Mouse (Mus musculus) kidney, adult 8-10 months (tissue): ENCODE measurements at regions not wholly inside any gene's neighbourhood (a gene's known extent, or its start where the extent isn't known, plus 50 kb on each side); places are given as distances from the start of the nearest gene placed in this dataset.

Experiments
- DNase-seq, 2 experiments: peaks; one replicate each; pipeline ENCODE4 v3.0.0; 2022

DNA sequence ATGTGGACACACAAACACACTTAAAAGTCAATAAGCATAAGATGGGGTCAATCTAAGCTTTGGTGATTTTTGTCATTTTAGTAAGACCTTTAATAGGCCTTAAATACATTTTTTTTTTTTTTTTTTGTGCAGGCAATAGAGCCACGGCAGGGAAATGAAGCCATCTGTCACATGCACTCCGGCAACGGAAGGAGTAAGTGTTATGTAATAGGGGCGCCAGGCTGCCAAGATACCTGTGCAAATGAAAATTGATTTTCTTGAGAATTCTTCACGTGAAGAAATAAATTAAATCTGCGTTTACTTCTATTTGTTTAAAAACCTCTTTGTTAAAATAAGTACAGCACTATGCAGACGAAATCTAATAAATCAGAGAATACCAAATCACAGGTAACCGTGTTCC, 54.6 kb upstream of the Card11 start:
- DNase-seq: no peak

GRCm38 (mm10) chr5:141055596-141056343, 55.4 kb upstream of the Card11 start:
- no peak for DNase-seq

GRCm38 (mm10) chr5:141058141-141058540, 57.8 kb upstream of the Card11 start:
- DNase-seq: no peak

- DNase-seq: no peak
These were observed 58.5 kb upstream of the Card11 start for GRCm38 (mm10) chr5:141058863-141059262.

DNA sequence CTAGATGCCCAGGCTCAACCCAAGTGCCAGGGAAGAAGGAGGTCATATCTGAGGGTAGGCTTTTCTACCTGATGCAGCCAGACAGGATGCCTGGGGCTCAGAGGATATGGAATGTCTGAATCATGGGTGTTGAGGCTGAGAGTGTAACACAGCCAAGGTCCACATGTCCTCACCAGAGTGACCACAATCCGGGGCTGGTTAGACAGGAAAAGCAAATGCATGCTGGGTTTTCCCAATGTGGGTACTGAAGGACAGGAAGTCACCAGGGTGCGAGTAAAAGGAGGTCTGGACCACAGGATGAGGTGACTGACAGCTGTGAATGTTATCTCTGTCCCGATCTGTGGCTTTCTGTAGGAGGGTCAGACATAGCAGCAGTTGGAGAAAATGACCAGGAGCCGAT, 61.8 kb upstream of the Card11 start:
- DNase-seq: no peak

DNA sequence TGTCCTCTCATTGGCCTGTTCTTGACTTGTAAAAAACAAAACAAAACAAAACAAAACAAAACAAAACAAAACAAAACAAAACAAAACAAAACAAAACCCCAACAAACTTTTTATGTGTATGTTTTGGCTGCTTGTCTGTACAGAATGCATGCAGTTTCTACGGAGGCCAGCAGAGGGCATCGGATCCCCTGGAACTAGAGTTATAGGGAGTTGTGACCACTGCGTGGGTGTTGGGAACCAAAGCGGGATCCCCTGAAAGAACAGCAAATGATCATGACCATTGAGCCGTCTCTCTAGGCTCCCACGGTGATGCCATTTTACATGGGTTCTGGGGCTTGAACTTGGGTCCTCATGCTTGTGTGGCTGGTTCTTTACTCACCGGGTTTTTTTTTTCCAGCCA, 67.2 kb upstream of the Card11 start:
- no peak for DNase-seq

DNA sequence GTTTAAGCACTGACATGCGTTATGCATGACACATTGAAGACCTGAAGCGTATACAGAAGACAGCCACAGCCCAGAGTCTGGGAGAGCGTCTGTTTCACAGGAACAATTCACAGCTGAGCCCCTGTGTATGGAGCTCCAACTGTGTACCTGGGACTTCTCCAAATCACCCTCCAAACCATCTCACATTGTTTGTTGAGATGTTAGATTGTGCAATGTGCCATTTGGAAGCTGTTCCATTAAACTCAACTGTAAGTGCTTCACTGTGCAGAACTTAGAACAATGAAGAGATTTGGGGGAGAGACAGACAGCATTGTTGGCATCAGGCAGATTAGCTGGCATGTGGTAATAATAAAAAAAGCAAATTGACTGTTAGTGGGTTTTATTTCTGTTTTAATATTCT, 74.1 kb upstream of the Card11 start:
- DNase-seq: no peak

GRCm38 (mm10) chr5:141076158-141076557, 75.8 kb upstream of the Card11 start:
- no peak for DNase-seq

GRCm38 (mm10) chr5:141076942-141077341, 76.6 kb upstream of the Card11 start:
- DNase-seq: peak in 1 of 2 experiments; percentile 6

- DNase-seq: no peak
These were observed 80.5 kb upstream of the Card11 start for GRCm38 (mm10) chr5:141080896-141081295.

GRCm38 (mm10) chr5:141084056-141084730, 83.8 kb upstream of the Card11 start:
- DNase-seq: no peak

DNA sequence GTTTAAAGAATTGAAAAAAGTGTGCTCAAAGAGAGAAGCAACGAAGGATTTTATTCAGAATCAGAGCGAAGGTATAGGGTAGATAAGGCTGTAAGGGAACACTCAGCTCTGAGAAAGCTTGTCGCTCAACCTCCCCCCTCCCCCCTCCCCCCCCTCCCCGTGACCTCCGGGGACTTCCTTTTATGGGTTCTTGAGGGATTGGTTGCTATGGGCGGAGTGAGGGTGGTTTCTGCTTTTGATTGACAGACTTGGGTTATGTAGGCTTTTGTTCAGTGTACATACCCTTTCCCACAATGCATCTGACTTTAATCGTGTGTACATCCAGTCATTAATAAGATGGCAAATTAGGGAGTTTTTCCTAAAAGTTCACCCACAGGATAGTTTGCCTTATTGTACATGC, 84.4 kb upstream of the Card11 start:
- DNase-seq: no peak

GRCm38 (mm10) chr5:141091676-141092075, 91.3 kb upstream of the Card11 start:
- no peak for DNase-seq

- DNase-seq: peak; percentile 13 to 60
These were observed 93.3 kb upstream of the Card11 start for GRCm38 (mm10) chr5:141093641-141094040.

DNA sequence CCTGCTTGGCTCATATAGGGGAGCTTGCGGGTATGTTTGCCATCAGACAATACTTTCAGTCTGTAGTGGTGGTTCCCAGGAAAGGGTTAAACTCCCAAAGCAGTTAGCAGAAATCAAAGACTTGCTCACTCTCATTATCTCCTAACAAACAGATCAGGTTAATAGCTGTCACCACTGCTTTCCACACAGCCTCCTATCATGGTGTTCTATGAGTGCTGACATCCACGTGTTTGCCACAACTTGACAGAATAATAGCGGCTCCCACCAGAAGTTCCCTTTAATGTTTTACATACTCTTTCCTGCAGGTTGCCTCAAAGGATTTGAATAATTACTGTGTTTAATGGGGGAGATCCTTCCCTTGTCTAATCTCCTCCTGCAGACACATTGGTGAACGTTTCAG, 97.5 kb upstream of the Card11 start:
- DNase-seq: no peak

DNA sequence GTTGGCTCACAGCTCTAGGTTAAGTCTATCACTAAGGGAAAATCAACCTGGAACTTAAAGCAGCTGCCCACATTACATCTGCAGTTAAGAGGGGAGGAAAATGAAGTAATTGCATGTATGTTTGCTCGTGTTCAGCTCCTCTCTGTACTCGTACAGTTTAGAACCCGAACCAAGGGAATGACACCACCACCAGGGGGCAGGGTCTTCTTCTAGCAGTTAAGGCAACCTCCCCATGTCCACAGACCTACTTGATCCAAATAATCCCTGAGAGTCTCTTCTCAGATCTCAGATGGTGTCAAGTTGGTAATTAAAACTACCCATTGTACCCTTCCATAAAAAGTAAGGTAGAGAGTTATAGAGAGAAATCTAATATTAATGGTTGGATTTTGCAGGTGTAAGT, 111.3 kb upstream of the Card11 start:
- DNase-seq: no peak

- DNase-seq: no peak
These were observed 115.0 kb upstream of the Card11 start for GRCm38 (mm10) chr5:141115273-141115904.

DNA sequence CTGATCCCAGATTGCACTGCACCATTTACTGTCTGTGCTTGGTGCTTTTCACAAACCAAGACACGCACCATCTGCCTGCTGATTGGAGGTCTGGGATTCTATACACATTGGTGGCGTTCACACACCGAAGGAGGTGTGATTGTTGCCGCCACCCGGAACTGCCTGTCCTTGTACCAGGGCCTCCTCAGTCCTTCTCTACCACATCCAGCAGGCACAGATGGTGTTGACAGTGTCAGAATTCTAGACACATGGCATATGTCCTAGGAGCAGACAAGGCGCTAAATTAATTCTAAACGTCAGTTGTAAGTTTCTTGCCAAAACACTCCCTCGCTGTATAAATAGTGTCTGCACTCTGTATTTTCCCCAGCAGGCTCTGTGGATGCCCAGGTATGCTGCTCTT, 115.6 kb upstream of the Card11 start:
- no peak for DNase-seq

DNA sequence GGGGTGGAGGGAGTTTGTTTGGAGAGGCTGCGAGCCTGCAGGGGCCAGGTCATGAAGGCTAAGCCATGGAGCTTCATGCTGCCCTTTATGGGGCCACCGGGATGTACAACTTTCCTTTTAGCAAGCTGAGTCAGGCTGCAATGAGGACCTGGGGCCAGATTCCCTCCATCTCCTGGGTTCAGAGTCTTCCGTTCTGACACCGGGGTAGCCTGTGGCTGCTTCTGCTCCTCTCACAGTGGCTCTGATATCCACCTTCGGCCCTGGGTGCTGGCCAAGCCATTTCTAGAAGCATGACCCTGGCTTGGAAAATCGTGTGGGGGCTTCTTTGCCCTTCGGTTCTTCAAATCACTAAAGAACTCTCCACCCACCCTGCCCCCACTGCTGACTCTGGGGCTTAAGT, 115.4 kb upstream of the Sdk1 start:
- no peak for DNase-seq

DNA sequence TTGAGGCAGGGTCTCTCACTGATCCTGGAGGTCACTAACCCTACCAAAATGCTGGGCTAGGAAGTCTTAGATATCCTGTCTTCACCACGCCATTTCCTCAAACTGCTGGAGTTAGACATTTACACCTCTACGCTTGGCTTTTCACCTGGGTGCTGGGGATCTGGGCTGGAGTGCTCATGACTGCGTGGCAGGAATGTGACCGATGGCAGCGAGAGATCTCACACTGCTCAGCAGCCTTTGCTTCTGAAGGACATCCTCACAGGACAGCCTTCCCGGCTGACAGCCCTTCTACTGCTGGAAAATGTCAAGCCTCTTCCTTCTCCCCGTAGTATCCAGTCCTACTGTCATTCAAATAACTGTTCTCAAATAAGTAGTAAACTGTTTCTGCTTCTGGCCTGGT, 114.8 kb upstream of the Sdk1 start:
- peak in 1 of 2 experiments; percentile 16 for DNase-seq

GRCm38 (mm10) chr5:141131036-141131435, 110.3 kb upstream of the Sdk1 start:
- DNase-seq: no peak

DNA sequence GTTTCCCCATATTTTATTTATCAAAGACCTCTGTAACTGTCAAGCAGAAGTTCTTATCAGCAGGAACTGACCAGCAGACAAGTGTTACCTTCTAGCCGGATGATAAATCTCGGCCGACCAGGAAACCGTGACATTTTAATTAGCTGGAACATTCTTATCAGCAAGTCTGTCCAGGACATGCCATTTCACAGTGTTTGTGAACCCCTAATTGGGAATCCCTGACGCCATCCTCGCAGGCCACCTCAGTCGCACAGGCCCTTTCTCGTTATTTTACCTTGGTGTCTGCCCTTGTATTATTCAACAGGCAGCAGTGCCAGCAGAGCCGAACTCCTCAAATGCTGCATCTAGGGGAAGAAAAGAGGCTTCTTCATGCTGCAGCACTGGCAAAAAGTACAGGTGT, 109.4 kb upstream of the Sdk1 start:
- no peak for DNase-seq

DNA sequence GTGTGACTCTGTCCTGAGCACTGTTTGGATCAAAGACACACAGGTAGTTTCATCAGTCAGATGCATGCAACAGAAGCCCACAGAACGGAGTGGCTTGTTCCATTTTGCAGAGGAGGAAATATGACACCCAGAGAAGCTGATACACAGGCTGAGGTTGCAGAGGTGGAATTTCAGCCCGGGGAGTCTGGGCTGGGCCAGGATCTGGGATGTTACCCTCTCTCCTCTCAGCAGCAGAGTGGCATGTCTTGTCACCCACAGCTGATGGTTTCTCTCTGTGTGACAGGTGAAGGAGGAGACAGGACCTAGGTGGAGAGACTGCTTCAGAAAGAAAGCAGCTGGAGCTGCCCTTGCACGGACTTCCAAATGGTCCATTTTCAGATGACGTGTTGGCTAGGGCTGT, 105.1 kb upstream of the Sdk1 start:
- DNase-seq: no peak

- no peak for DNase-seq
These were observed 103.6 kb upstream of the Sdk1 start for GRCm38 (mm10) chr5:141137716-141138115.
